Mouse (Mus musculus): Measurements from ENCODE around the gene Epb41l1. TPM values are rescaled to one million over a fixed set of nuclear protein-coding genes. Genes with fewer than 3 reads are reported as not detected.

The Epb41l1 gene
- polyA plus RNA-seq (2012; fragmentation: generic; extraction: Trizol) = 10 to 100 TPM; 12.8 to 40.8 TPM

DNA sequence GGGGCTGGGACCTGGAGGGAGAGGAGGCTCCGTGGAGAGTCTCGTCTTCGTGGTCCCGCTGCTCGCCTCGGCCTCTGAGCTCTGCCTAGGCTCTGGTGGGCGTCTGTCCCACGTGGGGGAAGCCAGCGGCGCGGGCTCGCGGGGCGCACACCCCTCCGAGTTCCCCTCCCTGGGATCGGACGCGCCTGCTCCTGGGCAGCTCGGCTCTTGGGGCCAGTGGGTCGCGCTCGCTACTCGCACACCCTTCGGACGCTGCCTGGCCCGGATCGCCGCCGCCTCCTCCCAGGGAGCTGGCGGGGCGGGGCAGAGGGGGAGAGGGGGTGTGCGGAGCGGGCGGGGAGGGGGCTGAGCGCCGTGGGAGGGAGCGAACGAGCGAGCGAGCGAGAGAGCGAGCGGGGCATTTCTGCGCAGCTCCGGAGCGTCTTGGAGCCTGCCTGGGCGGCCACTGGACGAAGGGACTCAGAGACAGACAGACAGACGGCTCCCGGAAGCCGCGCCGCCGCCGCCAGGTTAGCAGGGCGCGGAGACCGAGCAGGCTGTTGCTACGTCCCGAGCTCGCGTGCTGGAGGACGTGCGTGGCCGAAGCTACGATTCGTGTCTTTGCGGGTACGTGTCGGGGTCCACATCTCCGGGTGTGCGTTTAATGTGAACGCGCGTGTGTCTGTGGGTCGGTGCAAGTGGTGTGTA is at the start of gene Epb41l1:
Gene Epb41l1 (plus strand): TSS at position 216 of the 687 bp plus-strand sequence.

DNA sequence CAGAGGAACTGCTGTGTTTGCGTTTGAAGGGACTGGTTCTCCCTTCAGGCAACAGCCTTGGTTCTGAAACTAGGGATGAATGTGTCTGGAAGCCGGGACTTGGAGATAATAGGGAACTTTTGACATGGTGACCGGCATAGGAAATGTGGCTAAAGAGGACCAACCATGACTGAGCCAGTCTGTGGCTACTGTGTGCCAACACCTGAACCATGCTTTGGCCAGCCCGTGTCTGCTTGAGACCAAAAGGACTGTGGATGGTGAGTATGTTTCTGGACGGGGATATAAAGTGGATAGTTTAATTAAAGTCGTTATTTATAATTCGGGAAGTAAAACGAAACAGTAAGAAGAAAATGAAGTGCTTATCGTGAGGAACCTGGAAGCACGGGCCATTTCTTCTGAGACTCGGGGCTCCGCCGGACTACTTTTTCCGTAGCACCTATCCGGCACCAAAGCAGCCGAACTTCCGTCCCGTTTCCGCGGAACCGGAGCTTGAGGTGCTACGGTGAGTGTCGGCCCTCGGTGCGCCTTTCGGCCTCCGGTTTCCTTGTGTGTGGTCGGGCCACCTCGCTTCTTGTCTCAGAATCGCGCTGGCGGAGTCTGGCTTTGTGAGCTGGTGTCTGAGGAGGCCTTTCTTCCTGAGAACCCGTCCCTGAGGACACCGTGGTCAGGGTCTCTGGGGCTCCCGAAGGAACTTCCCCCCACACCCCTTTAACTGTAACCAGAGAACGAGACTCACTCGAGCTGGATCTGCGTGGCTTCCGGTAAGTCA is 126.6 kb downstream of the Epb41l1 start, which contains the start of gene Aar2:
Gene Aar2 (plus strand): TSS at position 462 of the 769 bp plus-strand sequence.

Other genes starting within 250 kb of the Epb41l1 start
- gene Rbm39, start 240.7 kb upstream of the Epb41l1 start, polyA plus RNA-seq (2012; fragmentation: generic; extraction: Trizol) = 10 to 100 TPM; 13.4 to 44.6 TPM
- 10 to 100 TPM in 1 of 2 experiments, 1 to 10 TPM in 1; 7.1 to 13.0 TPM for gene Phf20, start 224.4 kb upstream of the Epb41l1 start, polyA plus RNA-seq (2012; fragmentation: generic; extraction: Trizol)
- gene Cnbd2, start 108.6 kb upstream of the Epb41l1 start, polyA plus RNA-seq (2012; fragmentation: generic; extraction: Trizol) = 1 to 10 TPM; 4.1 to 4.6 TPM
- gene Scand1, start 108.2 kb upstream of the Epb41l1 start, polyA plus RNA-seq (2012; fragmentation: generic; extraction: Trizol) = 100 to 1,000 TPM; 284 to 337 TPM
- 10 to 100 TPM; 17.0 to 17.2 TPM for gene Aar2, start 126.7 kb downstream of the Epb41l1 start, polyA plus RNA-seq (2012; fragmentation: generic; extraction: Trizol)
- 10 to 100 TPM; 24.8 to 48.9 TPM for gene Dlgap4, start 192.8 kb downstream of the Epb41l1 start, polyA plus RNA-seq (2012; fragmentation: generic; extraction: Trizol)

Data from C3H10T1/2 (cell line).